Comparison of ENCODE assay signal across 19 mouse cellular contexts in genomic region chr2:8729306-8729705, GRCm38 (mm10).
A peak's percentile ranks its signal among the peaks of the same experiment; 100 is the strongest.
DNase-seq lines count a peak whose midpoint lies in the region; ATAC-seq lines count a peak whose summit lies in the region.
"Had no signal": no experiment of that assay in that cellular context is flagged by ENCODE, and none has a peak within 500 bp of the region (broad histone marks: within the 10 kb centered on the region; RNA-seq: fewer than 3 reads in every experiment).

No protein-coding gene starts in this region.

- no peak overlapping the region for H3K4me2 ChIP-seq in kidney, embryonic 16.5 days (replicated peaks; ENCODE audit: low read depth, low read length)
- no peak overlapping the region for H3K4me2 ChIP-seq in kidney, embryonic 14.5 days (replicated peaks; ENCODE audit: low read depth, low read length)
- 0 out of 2 replicates have a peak overlapping the region, but pooled peaks have one; percentile 2 for H3K4me2 ChIP-seq in lung, embryonic 15.5 days
- H3K4me2 ChIP-seq in intestine, embryonic 16.5 days (ENCODE audit: low read depth, low read length), result no peak overlapping the region
- H3K4me2 ChIP-seq: heart, embryonic 13.5 days; limb, embryonic 12.5 days; midbrain, embryonic 13.5 days; stomach, embryonic 15.5 days had no signal

- H3K4me3 ChIP-seq in kidney, embryonic 16.5 days (ENCODE audit: low read length), result no peak overlapping the region
- no peak overlapping the region for H3K4me3 ChIP-seq in kidney, embryonic 14.5 days (ENCODE audit: low read length)
- H3K4me3 ChIP-seq in lung, embryonic 15.5 days, result no peak overlapping the region
- no peak overlapping the region for H3K4me3 ChIP-seq in intestine, embryonic 16.5 days (ENCODE audit: low read length)
- H3K4me3 ChIP-seq: heart, embryonic 13.5 days; hindbrain, embryonic 10.5 days; limb, embryonic 12.5 days; midbrain, embryonic 13.5 days; stomach, embryonic 15.5 days had no signal

- ATAC-seq in kidney, embryonic 16.5 days (ENCODE audit: low FRiP score, low TSS enrichment), result 0 out of 2 replicates have a peak, but pooled peaks have one; percentile 9
- no peak for ATAC-seq in kidney, embryonic 14.5 days (ENCODE audit: low FRiP score, low TSS enrichment)
- no peak; the same call in 1 of the 2 replicates for ATAC-seq in lung, embryonic 15.5 days (ENCODE audit: borderline replicate concordance, extremely low read depth, low FRiP score, low TSS enrichment)
- no peak for ATAC-seq in intestine, embryonic 16.5 days
- ATAC-seq: forebrain, embryonic 16.5 days; inflammation-experienced regulatory T-cells, adult 6 months; midbrain, embryonic 13.5 days had no signal

- H3K27ac ChIP-seq in kidney, embryonic 16.5 days (ENCODE audit: low read length), result no peak overlapping the region
- H3K27ac ChIP-seq in kidney, embryonic 14.5 days (ENCODE audit: low read depth, low read length), result no peak overlapping the region
- H3K27ac ChIP-seq in lung, embryonic 15.5 days, result no peak overlapping the region
- H3K27ac ChIP-seq in intestine, embryonic 16.5 days (ENCODE audit: low read length), result no peak overlapping the region
- H3K27ac ChIP-seq: heart, embryonic 13.5 days; hindbrain, embryonic 10.5 days; limb, embryonic 12.5 days; midbrain, embryonic 13.5 days; stomach, embryonic 15.5 days had no signal

- H3K9me3 ChIP-seq in kidney, embryonic 16.5 days (ENCODE audit: low read length), result no peaks in the 10 kb centered on the region
- H3K9me3 ChIP-seq in kidney, embryonic 14.5 days (ENCODE audit: control insufficient read depth, low read length), result no peaks in the 10 kb centered on the region
- no peaks in the 10 kb centered on the region for H3K9me3 ChIP-seq in lung, embryonic 15.5 days
- H3K9me3 ChIP-seq in intestine, embryonic 16.5 days (ENCODE audit: control insufficient read depth, low read length), result no peaks in the 10 kb centered on the region
- H3K9me3 ChIP-seq: heart, embryonic 13.5 days; hindbrain, embryonic 10.5 days; limb, embryonic 12.5 days; midbrain, embryonic 13.5 days; stomach, embryonic 15.5 days had no signal

- peak; percentile 12 for DNase-seq in adrenal gland, adult 8-10 months
- peak; percentile 52 for DNase-seq in urinary bladder, adult 2 months (ENCODE audit: low spot score)
- no peak for DNase-seq in layer of hippocampus, adult 11-12 months (ENCODE audit: low spot score)
- DNase-seq in cerebellum, adult 9-11 months, result no peak
- DNase-seq: cerebellum, adult 2 months; embryo, embryonic 11 days; gastrocnemius, postnatal 25 days; thymus, postnatal 36 days had no signal

- H3K27me3 ChIP-seq in kidney, embryonic 16.5 days (ENCODE audit: insufficient read depth, low read length), result no peaks in the 10 kb centered on the region
- H3K27me3 ChIP-seq in kidney, embryonic 14.5 days (ENCODE audit: control insufficient read depth, insufficient read depth, low read length), result no peaks in the 10 kb centered on the region
- H3K27me3 ChIP-seq in lung, embryonic 15.5 days, result no peaks in the 10 kb centered on the region
- H3K27me3 ChIP-seq in intestine, embryonic 16.5 days (replicated peaks; ENCODE audit: control insufficient read depth, insufficient read depth, low read length), result no peaks in the 10 kb centered on the region
- H3K27me3 ChIP-seq: heart, embryonic 13.5 days; limb, embryonic 12.5 days; midbrain, embryonic 13.5 days; stomach, embryonic 15.5 days had no signal

- no peaks in the 10 kb centered on the region for H3K4me1 ChIP-seq in kidney, embryonic 16.5 days (ENCODE audit: insufficient read depth, low read length)
- H3K4me1 ChIP-seq in kidney, embryonic 14.5 days (ENCODE audit: control insufficient read depth, insufficient read depth, low read length), result no peaks in the 10 kb centered on the region
- peaks cover 9% of the 10 kb centered on the region; the same call in 1 of the 2 replicates for H3K4me1 ChIP-seq in lung, embryonic 15.5 days
- no peaks in the 10 kb centered on the region for H3K4me1 ChIP-seq in intestine, embryonic 16.5 days (ENCODE audit: control insufficient read depth, insufficient read depth, low read length)
- H3K4me1 ChIP-seq: heart, embryonic 13.5 days; hindbrain, embryonic 10.5 days; limb, embryonic 12.5 days; midbrain, embryonic 13.5 days; stomach, embryonic 15.5 days had no signal

- no peak overlapping the region for H3K9ac ChIP-seq in kidney, embryonic 16.5 days (replicated peaks; ENCODE audit: low read length)
- no peak overlapping the region for H3K9ac ChIP-seq in kidney, embryonic 14.5 days (ENCODE audit: low read depth, low read length)
- no peak overlapping the region for H3K9ac ChIP-seq in lung, embryonic 15.5 days
- no peak overlapping the region for H3K9ac ChIP-seq in intestine, embryonic 16.5 days (ENCODE audit: low read depth, low read length)
- H3K9ac ChIP-seq: heart, embryonic 13.5 days; limb, embryonic 12.5 days; midbrain, embryonic 13.5 days; stomach, embryonic 15.5 days had no signal

- WGBS in kidney, embryonic 16.5 days, result 71% methylated on average over 8 of the region's 8 CpGs
- WGBS in kidney, embryonic 14.5 days, result 74% methylated on average over 8 of the region's 8 CpGs
- 37% methylated on average over 8 of the region's 8 CpGs for WGBS in lung, embryonic 15.5 days
- WGBS in intestine, embryonic 16.5 days, result 68% methylated on average over 8 of the region's 8 CpGs

- H3K36me3 ChIP-seq in kidney, embryonic 16.5 days (ENCODE audit: insufficient read depth, low read length), result no peaks in the 10 kb centered on the region
- no peaks in the 10 kb centered on the region for H3K36me3 ChIP-seq in kidney, embryonic 14.5 days (ENCODE audit: control insufficient read depth, insufficient read depth, low read length)
- no peaks in the 10 kb centered on the region for H3K36me3 ChIP-seq in lung, embryonic 15.5 days
- H3K36me3 ChIP-seq in intestine, embryonic 16.5 days (ENCODE audit: control insufficient read depth, insufficient read depth, low read length), result no peaks in the 10 kb centered on the region
- H3K36me3 ChIP-seq: heart, embryonic 13.5 days; hindbrain, embryonic 10.5 days; limb, embryonic 12.5 days; midbrain, embryonic 13.5 days; stomach, embryonic 15.5 days had no signal

Comparison
In these comparisons a context has a peak if more than half of its experiments do, and no peak if none do; other contexts are left out.
1. DNase-seq: peak in adrenal gland, adult 8-10 months (single experiment) and urinary bladder, adult 2 months (single experiment); none in layer of hippocampus, adult 11-12 months (single experiment) and cerebellum, adult 9-11 months (single experiment).